Mouse (Mus musculus) limb, embryonic 12.5 days (tissue): ENCODE data around the gene Aurkc. TPM values are rescaled to one million over a fixed set of nuclear protein-coding genes. Genes with fewer than 3 reads are reported as not detected.

Source experiments
- polyA plus RNA-seq: library from polyadenylated mRNA; unstranded; fragments of >200 nt; fragmentation: Nextera tagmentation; extraction: Ambion mirVana; gene quantifications from 2 replicates; pipeline ENCODE4 v1.2.1, GENCODE M21; 2016

The Aurkc gene
- polyA plus RNA-seq, 1 experiment from 2014 or later = not detected

Other genes starting within 250 kb of the Aurkc start
- gene Zfp954, start 126.2 kb downstream of the Aurkc start, polyA plus RNA-seq = 13.3 and 14.8 TPM in 2 replicates
- 3.7 and 4.3 TPM in 2 replicates for gene Zfp773, start 141.5 kb downstream of the Aurkc start, polyA plus RNA-seq
- 2.7 and 3.6 TPM in 2 replicates for gene Zfp418, start 176.0 kb downstream of the Aurkc start, polyA plus RNA-seq
- gene Zfp772, start 214.7 kb downstream of the Aurkc start, polyA plus RNA-seq = 10.2 and 10.7 TPM in 2 replicates